Comparison of ENCODE assay signal across 22 mouse cellular contexts in genomic region chr6:149153473-149154115, GRCm38 (mm10). TPM values are rescaled to one million over a fixed set of nuclear protein-coding genes. Genes with fewer than 3 reads are reported as not detected.
DNase-seq lines count a peak whose midpoint lies in the region; ATAC-seq and TF ChIP-seq lines count a peak whose summit lies in the region.
"Had no signal": no experiment of that assay in that cellular context is flagged by ENCODE, and none has a peak within 500 bp of the region (broad histone marks: within the 10 kb centered on the region; RNA-seq: fewer than 3 reads in every experiment).

No protein-coding gene starts in this region.

- H3K4me1 ChIP-seq in kidney, embryonic 15.5 days: peaks cover 16% of the 10 kb centered on the region
- H3K4me1 ChIP-seq in lung, postnatal 0 days (ENCODE audit: insufficient read depth, low read depth, low read length): no peaks in the 10 kb centered on the region
- H3K4me1 ChIP-seq in midbrain, embryonic 12.5 days: peaks cover 13% of the 10 kb centered on the region
- peaks cover 12% of the 10 kb centered on the region for H3K4me1 ChIP-seq in stomach, embryonic 16.5 days (ENCODE audit: control insufficient read depth, insufficient read depth, low read length)

- 40% methylated on average over 6 of the region's 6 CpGs for WGBS in kidney, embryonic 15.5 days
- WGBS in lung, postnatal 0 days: 32% methylated on average over 6 of the region's 6 CpGs
- WGBS in midbrain, embryonic 12.5 days: 44% methylated on average over 6 of the region's 6 CpGs
- 36% methylated on average over 6 of the region's 6 CpGs for WGBS in stomach, embryonic 16.5 days

- peak; percentile 39 for TF ChIP-seq CTCF in lung, postnatal 0 days (IDR thresholded peaks at IDR 0.05)

- no peak for ATAC-seq in kidney, embryonic 15.5 days (replicated peaks; ENCODE audit: low FRiP score)
- peak; percentile 56; the same call in 1 of the 2 replicates for ATAC-seq in lung, postnatal 0 days
- peak; percentile 44; the same call in 1 of the 2 replicates for ATAC-seq in midbrain, embryonic 12.5 days (ENCODE audit: low FRiP score, low read depth)
- no peak for ATAC-seq in stomach, embryonic 16.5 days (ENCODE audit: insufficient read depth, low FRiP score)

- no peak overlapping the region for H3K9ac ChIP-seq in kidney, embryonic 15.5 days
- no peak overlapping the region for H3K9ac ChIP-seq in lung, postnatal 0 days (replicated peaks; ENCODE audit: low read depth)
- no peak overlapping the region for H3K9ac ChIP-seq in midbrain, embryonic 12.5 days (replicated peaks)
- H3K9ac ChIP-seq in stomach, embryonic 16.5 days (ENCODE audit: low read length): no peak overlapping the region
- H3K9ac ChIP-seq: embryonic facial prominence, embryonic 13.5 days; heart, embryonic 13.5 days; limb, embryonic 12.5 days had no signal

- H3K4me3 ChIP-seq in kidney, embryonic 15.5 days (replicated peaks): no peak overlapping the region
- no peak overlapping the region for H3K4me3 ChIP-seq in lung, postnatal 0 days (ENCODE audit: low read depth, low read length)
- H3K4me3 ChIP-seq in midbrain, embryonic 12.5 days: no peak overlapping the region
- H3K4me3 ChIP-seq in stomach, embryonic 16.5 days (replicated peaks; ENCODE audit: low read length): no peak overlapping the region
- H3K4me3 ChIP-seq: embryonic facial prominence, embryonic 13.5 days; heart, embryonic 13.5 days; left cerebral cortex, adult 2 months; limb, embryonic 12.5 days; megakaryocyte, embryonic 14.5 days had no signal

- no peaks in the 10 kb centered on the region for H3K9me3 ChIP-seq in kidney, embryonic 15.5 days (replicated peaks)
- no peaks in the 10 kb centered on the region for H3K9me3 ChIP-seq in lung, postnatal 0 days (ENCODE audit: low read length)
- no peaks in the 10 kb centered on the region for H3K9me3 ChIP-seq in midbrain, embryonic 12.5 days
- no peaks in the 10 kb centered on the region for H3K9me3 ChIP-seq in stomach, embryonic 16.5 days (replicated peaks; ENCODE audit: control insufficient read depth, low read length)
- H3K9me3 ChIP-seq: embryonic facial prominence, embryonic 13.5 days; G1E; heart, embryonic 13.5 days; limb, embryonic 12.5 days; megakaryocyte, embryonic 14.5 days had no signal

- H3K4me2 ChIP-seq in kidney, embryonic 15.5 days: no peak overlapping the region
- H3K4me2 ChIP-seq in lung, postnatal 0 days (replicated peaks; ENCODE audit: low read depth, low read length): no peak overlapping the region
- no peak overlapping the region for H3K4me2 ChIP-seq in midbrain, embryonic 12.5 days (replicated peaks)
- no peak overlapping the region for H3K4me2 ChIP-seq in stomach, embryonic 16.5 days (ENCODE audit: low read depth, low read length)
- H3K4me2 ChIP-seq: embryonic facial prominence, embryonic 13.5 days; heart, embryonic 13.5 days; limb, embryonic 12.5 days had no signal

- peaks cover 31% of the 10 kb centered on the region for H3K36me3 ChIP-seq in kidney, embryonic 15.5 days
- H3K36me3 ChIP-seq in lung, postnatal 0 days (ENCODE audit: insufficient read depth, low read length): 0 out of 2 replicates have a peak, but pooled peaks cover 9% of the 10 kb centered on the region
- peaks cover 36% of the 10 kb centered on the region for H3K36me3 ChIP-seq in midbrain, embryonic 12.5 days
- no peaks in the 10 kb centered on the region for H3K36me3 ChIP-seq in stomach, embryonic 16.5 days (ENCODE audit: control insufficient read depth, insufficient read depth, low read length)

- no peak for TF ChIP-seq EP300 in lung, postnatal 0 days (IDR thresholded peaks at IDR 0.05)

- intact Hi-C loops in gastrocnemius, postnatal 36 days (cut with DNase I): no loop called here

- H3K27me3 ChIP-seq in kidney, embryonic 15.5 days: no peaks in the 10 kb centered on the region
- no peaks in the 10 kb centered on the region for H3K27me3 ChIP-seq in lung, postnatal 0 days (replicated peaks; ENCODE audit: insufficient read depth, low read length)
- no peaks in the 10 kb centered on the region for H3K27me3 ChIP-seq in midbrain, embryonic 12.5 days
- H3K27me3 ChIP-seq in stomach, embryonic 16.5 days (ENCODE audit: control insufficient read depth, insufficient read depth, low read length): no peaks in the 10 kb centered on the region
- H3K27me3 ChIP-seq: embryonic facial prominence, embryonic 13.5 days; heart, embryonic 13.5 days; limb, embryonic 12.5 days; megakaryocyte, embryonic 14.5 days had no signal

- peak overlapping the region; percentile 61; the same call in 1 of the 2 replicates for H3K27ac ChIP-seq in kidney, embryonic 15.5 days
- 0 out of 2 replicates have a peak overlapping the region, but pooled peaks have one; percentile 32 for H3K27ac ChIP-seq in lung, postnatal 0 days (ENCODE audit: low read length)
- peak overlapping the region; percentile 36; the same call in 1 of the 2 replicates for H3K27ac ChIP-seq in midbrain, embryonic 12.5 days (replicated peaks)
- peak overlapping the region; percentile 60 for H3K27ac ChIP-seq in stomach, embryonic 16.5 days (ENCODE audit: low read length)
- H3K27ac ChIP-seq: embryonic facial prominence, embryonic 13.5 days; left cerebral cortex, adult 2 months; limb, embryonic 12.5 days had no signal

- no peak for DNase-seq in kidney, adult 11 months
- peak; percentile 18 for DNase-seq in lung, postnatal 0 days (ENCODE audit: low spot score)
- no peak for DNase-seq in lung, postnatal 4 days
- no peak for DNase-seq in gastrocnemius, postnatal 36 days
- DNase-seq: cerebellum, adult 9-10 months; gastrocnemius, postnatal 25 days; spleen, adult 18-20 months; thymus, postnatal 36 days had no signal

RNA-seq across cellular contexts. Expression of gene Etfbkmt, which starts 13.9 kb away (rescaled TPM):
- polyA plus RNA-seq in kidney, embryonic 15.5 days (2015; fragmentation: Nextera tagmentation; extraction: Ambion mirVana): 20.4 and 21.8 TPM in 2 replicates
- polyA plus RNA-seq in lung, postnatal 0 days (2015; fragmentation: Nextera tagmentation; extraction: Ambion mirVana): 24.3 and 26.2 TPM in 2 replicates
- polyA plus RNA-seq in midbrain, embryonic 12.5 days (2016; fragmentation: Nextera tagmentation; extraction: Ambion mirVana): 8.1 and 8.4 TPM in 2 replicates
- 18.1 and 19.3 TPM in 2 replicates for polyA plus RNA-seq in stomach, embryonic 16.5 days (2015; fragmentation: Nextera tagmentation; extraction: Ambion mirVana)
- 10 to 100 TPM in 1 of 2 experiments, 1 to 10 TPM in 1; 9.6 to 14.6 TPM for total RNA-seq in gastrocnemius, postnatal 36 days (2021)

RNA-seq across cellular contexts. Expression of gene Gm10203, which starts 23.6 kb away (rescaled TPM):
- not detected in 2 replicates for polyA plus RNA-seq in kidney, embryonic 15.5 days (2015; fragmentation: Nextera tagmentation; extraction: Ambion mirVana)
- polyA plus RNA-seq in lung, postnatal 0 days (2015; fragmentation: Nextera tagmentation; extraction: Ambion mirVana): not detected in 2 replicates
- not detected in 2 replicates for polyA plus RNA-seq in midbrain, embryonic 12.5 days (2016; fragmentation: Nextera tagmentation; extraction: Ambion mirVana)
- not detected in 2 replicates for polyA plus RNA-seq in stomach, embryonic 16.5 days (2015; fragmentation: Nextera tagmentation; extraction: Ambion mirVana)
- total RNA-seq in gastrocnemius, postnatal 36 days (2021): not detected
- total RNA-seq: G1E; gastrocnemius, postnatal 25 days; hematopoietic stem cell, adult 5-6 weeks; layer of hippocampus, adult 8-10 months; left cerebral cortex, adult 2 months had no signal
- polyA plus RNA-seq: cortical plate, adult 2 months; embryonic facial prominence, embryonic 13.5 days; G1E; heart, embryonic 13.5 days; kidney, embryonic 16.5 days; limb, embryonic 12.5 days; liver, embryonic 16.5 days had no signal

RNA-seq across cellular contexts. Expression of gene Amn1, which starts 34.9 kb away (rescaled TPM):
- 31.2 and 35.7 TPM in 2 replicates for polyA plus RNA-seq in kidney, embryonic 15.5 days (2015; fragmentation: Nextera tagmentation; extraction: Ambion mirVana)
- polyA plus RNA-seq in lung, postnatal 0 days (2015; fragmentation: Nextera tagmentation; extraction: Ambion mirVana): 26.0 and 31.9 TPM in 2 replicates
- polyA plus RNA-seq in midbrain, embryonic 12.5 days (2016; fragmentation: Nextera tagmentation; extraction: Ambion mirVana): 75.8 and 80.8 TPM in 2 replicates
- polyA plus RNA-seq in stomach, embryonic 16.5 days (2015; fragmentation: Nextera tagmentation; extraction: Ambion mirVana): 21.4 and 24.1 TPM in 2 replicates
- 10 to 100 TPM in 1 of 2 experiments, 1 to 10 TPM in 1; 9.6 to 10.2 TPM for total RNA-seq in gastrocnemius, postnatal 36 days (2021)

RNA-seq across cellular contexts. Expression of gene Dennd5b, which starts 52.1 kb away (rescaled TPM):
- 9.1 and 9.6 TPM in 2 replicates for polyA plus RNA-seq in kidney, embryonic 15.5 days (2015; fragmentation: Nextera tagmentation; extraction: Ambion mirVana)
- 3.6 and 4.3 TPM in 2 replicates for polyA plus RNA-seq in lung, postnatal 0 days (2015; fragmentation: Nextera tagmentation; extraction: Ambion mirVana)
- 19.8 and 22.7 TPM in 2 replicates for polyA plus RNA-seq in midbrain, embryonic 12.5 days (2016; fragmentation: Nextera tagmentation; extraction: Ambion mirVana)
- polyA plus RNA-seq in stomach, embryonic 16.5 days (2015; fragmentation: Nextera tagmentation; extraction: Ambion mirVana): 3.9 and 4.5 TPM in 2 replicates
- total RNA-seq in gastrocnemius, postnatal 36 days (2021): 1 to 10 TPM; 4.7 to 5.1 TPM
- polyA plus RNA-seq: G1E had no signal

Comparison
In these comparisons a context has a peak if more than half of its experiments do, and no peak if none do; other contexts are left out.
1. ATAC-seq: peak in lung, postnatal 0 days (single experiment) and midbrain, embryonic 12.5 days (single experiment); none in kidney, embryonic 15.5 days (single experiment) and stomach, embryonic 16.5 days (single experiment).
2. Peak in every context shown above with its lines, with median percentiles within 50 percentile points of each other: H3K27ac ChIP-seq.